Mouse (Mus musculus): Measurements from ENCODE around the gene Notum.
A peak's percentile ranks its signal among the peaks of the same experiment; 100 is the strongest.

Notum gene

DNA sequence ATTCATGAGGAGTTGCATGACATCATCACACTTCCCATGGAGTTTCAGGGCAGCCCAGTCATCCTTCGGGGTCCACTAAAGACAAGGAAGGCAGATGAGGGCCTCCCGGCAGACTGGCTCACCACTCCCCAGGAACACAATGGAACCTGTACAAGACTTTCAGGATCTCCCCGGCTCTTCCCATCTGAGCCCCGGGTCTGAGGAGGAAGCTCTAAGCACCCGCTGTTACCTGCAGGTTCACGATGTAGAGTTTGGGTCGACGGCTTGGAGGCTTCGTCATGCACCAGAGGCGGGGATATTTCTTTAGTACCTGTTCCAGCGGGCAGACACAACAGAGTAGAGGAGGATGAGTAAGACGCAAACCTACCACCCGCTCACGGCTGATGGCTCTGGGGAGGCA lies 40.8 kb downstream of the Notum start:
- DNase-seq (ENCODE audit: extremely low spot score, low read depth, low spot score), result no peak

DNA sequence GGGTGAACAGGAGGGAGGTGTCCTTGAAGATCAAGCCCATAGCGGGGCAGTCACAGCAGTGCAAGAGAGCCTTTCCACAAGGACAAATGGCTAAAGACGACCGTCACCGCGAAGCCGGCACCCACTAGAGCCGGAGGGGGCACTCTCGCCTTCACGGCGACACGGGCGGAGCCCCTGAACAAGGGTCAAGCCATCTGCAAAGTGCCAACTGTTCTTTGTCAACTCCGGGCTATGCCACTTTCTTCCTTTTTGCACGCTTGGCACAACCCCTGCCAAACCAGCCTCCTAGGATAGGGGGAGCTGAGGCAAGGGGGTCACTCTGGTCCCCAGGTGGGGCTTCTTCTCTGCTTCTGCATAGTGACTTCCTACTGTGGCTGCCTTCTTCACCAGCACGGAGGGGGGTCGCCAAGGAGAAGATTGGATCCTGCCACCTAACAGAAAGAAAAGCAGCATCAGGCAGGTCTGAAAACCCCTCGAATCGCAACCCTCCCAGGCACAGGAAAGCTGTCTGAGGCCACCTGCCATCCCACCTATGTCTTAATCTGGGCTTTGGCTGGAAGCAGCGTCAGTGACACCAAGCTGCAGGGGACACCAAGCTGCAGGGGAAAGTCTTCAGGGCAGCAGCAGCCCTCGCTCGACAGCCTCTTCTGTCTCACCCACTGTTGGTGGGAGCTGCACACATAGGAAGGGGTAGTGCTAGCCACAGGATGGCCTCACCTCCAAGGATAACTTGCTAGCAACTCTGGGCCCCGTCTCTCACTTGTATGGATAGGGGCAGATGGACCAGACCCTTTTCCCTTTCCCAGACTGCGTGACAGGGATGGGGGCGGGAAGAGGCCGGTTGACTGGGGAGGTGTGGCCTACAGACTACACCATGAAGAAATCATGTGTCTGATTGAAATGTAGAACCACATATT lies 42.1 kb downstream of the Notum start:
- DNase-seq (ENCODE audit: extremely low spot score, low read depth, low spot score), result no peak

DNA sequence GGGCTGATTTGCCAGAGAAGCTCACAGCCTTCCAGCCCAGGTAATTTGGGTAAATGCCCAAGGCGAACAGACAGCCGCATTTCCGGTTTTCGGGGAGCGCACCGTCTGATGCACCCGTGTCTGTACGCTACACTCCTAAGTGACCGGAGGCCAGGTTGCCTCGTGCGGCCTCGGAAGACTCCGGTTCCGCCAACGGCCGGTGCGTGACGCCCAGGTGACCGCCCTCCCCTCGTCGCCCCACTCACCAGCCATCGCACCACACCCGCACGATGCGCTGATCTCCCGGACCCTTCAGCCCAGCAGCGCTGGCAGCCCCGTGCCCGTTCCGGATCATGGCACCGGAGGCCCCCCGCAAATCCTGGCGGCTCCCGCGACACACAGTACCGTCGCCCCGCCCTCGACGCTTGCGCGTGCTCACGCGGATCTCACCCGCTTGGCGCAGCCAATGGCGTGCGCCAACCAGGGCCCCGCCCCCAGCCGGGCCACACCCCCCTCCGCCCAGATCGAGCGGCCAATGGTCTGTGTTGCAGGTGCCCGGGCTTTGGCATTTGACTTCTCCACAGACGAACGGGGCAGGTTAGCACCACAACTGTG lies 43.4 kb downstream of the Notum start, which contains the start of gene Pcyt2:
Pcyt2 (minus strand) TSS at position 418 of the 594 bp plus-strand sequence.
- DNase-seq (ENCODE audit: extremely low spot score, low read depth, low spot score), result peak; percentile 77

DNA sequence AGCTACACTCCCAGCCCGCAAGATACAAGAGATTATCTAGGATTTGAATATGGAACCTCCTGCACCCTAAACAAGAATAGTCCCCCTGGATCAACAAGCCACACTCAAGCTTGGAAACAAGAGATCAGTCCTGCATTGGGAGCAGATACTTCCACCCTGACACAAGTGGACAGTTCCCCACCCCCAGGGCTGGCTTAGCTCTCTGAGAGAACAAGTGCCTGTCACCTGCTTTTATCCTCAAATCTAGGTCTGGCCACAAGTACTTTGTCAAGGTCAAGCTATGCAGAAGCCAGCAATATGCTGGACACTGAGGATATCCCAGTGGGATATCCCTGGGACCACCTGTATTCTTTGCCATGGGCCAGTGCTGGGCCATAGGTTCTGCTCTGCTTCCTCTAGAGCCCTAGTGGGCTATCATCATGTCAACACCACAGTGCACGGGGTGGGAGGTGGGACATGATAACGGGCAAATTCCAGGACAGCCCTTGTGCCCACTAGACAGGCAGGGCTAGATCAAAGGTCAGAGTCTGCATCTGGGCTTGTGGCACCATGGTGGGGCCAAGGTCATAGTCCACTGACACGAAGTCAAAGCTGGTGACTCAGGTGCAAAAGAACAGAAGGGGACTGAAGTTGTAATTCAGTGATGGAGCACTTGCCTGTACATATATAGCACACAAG lies 44.2 kb downstream of the Notum start:
- no peak for DNase-seq (ENCODE audit: extremely low spot score, low read depth, low spot score)

DNA sequence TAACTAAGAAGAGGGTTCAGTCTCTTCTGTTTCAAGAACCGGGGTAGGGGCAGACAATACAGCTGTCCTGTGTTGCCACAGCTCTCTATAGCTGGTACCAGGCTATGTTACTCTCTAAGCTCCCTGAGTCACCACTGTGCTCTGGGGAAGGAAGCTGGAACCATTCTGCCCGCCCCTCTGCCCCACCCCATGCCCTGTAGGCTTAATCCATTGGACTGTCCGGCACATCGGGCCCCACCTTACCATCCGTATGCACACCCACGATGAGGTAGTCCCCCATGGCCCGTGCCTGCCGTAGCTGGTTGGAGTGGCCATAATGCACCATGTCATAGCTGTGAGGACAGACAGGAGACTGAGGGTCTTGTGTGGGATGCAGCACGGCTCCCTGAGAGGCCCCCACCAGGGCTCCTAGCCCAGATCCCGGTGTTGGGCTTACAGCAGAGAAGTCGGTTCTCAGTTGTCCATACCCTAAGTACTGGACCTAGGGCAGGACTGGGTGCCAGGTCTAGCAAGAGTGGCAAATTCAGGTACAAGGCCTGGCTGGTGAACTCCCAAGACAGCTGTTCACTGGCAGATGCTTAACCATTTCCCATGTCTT lies 45.3 kb downstream of the Notum start:
- no peak for DNase-seq (ENCODE audit: extremely low spot score, low read depth, low spot score)

DNA sequence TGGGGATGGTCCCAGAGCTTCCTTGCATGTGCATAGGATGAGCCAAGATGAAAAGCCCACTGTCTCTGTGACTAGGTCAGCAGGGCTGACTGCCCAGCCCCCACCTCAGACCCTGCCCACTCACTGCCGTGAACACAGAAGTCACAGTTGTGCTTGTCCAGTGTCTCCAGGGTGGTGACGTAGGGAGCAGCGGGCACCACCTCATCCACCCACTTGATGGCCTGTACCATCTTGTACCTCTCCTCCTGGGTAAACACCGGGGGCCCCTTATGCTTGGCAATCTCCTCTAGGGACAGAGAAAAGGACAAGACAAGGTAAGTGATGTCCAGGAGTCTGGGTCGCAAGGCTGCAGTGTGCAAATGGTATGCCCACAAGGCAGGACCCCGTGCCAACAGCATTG lies 45.8 kb downstream of the Notum start:
- DNase-seq (ENCODE audit: extremely low spot score, low read depth, low spot score), result no peak

DNA sequence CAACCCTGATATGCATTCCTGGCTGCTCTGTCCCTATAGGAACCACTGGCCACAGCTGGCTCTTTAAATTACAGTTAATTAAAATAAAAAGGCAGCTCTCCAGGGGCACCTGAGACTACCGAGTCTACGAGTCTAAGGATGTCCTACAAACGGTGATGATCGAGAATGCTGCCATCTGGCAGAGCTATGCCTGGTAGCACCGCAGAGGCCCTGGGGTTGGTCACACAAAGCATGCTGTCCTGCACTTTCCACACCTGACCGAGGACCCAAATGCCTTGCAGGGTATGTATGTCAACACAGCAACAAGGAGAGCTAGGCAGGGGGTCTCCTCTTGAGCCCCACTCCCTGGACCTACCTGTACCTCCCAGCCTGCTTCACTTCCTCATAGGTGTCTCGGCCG lies 47.0 kb downstream of the Notum start:
- DNase-seq (ENCODE audit: extremely low spot score, low read depth, low spot score), result no peak

DNA sequence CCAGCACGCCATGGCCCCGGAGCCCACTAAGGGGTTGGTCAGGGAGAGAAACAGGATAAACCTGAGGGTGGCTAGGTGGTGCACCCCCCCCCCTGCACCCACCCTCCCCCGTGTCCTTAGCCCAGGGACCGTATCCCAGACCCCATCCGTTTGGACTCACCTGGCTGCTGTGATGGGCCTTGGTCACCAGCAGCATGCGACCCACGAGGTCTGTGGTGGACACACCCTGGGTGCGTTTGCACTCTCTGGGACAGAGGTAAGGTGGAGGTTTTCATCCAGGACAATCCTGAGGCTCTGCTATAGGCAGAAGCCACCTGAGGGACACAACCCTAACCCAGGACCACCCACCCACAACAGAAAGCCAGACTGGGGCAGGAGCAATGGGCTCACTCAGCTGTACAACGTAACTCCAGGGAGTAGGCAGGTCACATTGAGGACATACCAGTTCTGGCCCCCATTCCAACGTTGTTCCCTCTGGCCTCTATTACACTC lies 47.4 kb downstream of the Notum start:
- no peak for DNase-seq (ENCODE audit: extremely low spot score, low read depth, low spot score)

DNA sequence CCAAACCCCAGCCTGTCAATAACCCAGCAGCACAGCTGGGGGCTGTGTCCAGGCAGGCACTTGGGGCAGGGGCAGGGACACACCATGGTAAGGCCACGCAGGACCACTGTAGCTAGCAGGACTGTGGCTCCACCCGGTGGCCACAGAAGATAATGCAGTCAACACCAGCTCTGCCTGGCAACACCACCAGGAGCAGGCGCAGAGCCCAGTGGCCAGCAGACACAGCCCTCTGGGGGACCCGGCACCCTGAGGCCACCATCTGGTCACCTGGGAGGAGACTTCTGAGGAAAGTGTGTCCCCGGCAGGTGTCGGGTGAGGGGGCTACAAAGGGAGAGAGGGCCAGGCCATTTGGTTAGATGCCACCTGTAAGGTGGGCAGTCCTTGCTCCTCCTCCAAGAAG lies 48.2 kb downstream of the Notum start:
- no peak for DNase-seq (ENCODE audit: extremely low spot score, low read depth, low spot score)

DNA sequence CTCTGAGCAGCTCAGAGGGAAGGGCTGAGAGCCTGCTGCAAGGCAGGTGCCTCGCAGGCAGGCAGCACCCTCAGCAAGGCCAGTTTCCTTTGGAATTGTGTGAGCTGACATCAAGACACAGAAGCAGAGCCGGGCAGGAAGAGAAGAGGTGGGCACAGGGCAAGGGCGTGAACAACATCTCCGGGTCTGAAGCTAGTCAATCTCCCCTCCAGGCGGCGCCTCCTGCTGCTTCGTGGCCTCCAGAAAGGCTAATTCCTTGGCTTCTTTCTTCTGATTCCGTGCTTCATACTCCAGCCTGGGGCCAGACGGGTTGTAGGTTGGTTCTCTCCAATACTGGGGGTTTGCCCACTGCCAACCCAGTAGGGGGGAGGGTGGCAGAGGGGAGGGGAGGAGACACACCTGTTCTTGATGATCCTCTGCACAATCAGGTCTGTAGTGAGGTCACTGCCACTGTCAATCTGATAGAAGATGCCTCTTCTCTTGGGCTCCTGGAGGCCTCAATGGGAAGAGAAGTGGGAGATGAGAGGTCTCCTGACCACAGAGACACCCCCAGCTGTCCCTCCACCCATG lies 50.4 kb downstream of the Notum start:
- DNase-seq (ENCODE audit: extremely low spot score, low read depth, low spot score), result no peak

DNA sequence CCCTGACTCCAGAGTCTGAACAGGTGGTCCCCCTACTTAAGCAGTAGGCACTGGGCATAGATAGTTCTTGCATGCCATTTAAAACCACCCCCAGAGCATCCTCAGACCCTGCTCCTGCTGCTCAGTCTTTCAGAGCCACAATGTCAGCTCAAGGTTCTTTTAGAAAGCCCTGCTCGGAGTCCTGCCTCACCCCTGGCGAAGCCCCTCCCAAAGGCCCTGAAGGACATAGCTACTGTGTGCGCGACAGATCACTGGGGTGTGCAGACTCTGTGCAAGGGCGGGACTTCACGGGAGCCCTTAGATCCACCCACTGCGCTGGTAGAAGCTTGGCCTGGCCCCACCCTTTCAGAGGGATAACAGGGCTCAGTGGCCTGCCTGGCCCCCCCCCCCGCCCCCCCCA lies 51.7 kb downstream of the Notum start:
- no peak for DNase-seq (ENCODE audit: extremely low spot score, low read depth, low spot score)

DNA sequence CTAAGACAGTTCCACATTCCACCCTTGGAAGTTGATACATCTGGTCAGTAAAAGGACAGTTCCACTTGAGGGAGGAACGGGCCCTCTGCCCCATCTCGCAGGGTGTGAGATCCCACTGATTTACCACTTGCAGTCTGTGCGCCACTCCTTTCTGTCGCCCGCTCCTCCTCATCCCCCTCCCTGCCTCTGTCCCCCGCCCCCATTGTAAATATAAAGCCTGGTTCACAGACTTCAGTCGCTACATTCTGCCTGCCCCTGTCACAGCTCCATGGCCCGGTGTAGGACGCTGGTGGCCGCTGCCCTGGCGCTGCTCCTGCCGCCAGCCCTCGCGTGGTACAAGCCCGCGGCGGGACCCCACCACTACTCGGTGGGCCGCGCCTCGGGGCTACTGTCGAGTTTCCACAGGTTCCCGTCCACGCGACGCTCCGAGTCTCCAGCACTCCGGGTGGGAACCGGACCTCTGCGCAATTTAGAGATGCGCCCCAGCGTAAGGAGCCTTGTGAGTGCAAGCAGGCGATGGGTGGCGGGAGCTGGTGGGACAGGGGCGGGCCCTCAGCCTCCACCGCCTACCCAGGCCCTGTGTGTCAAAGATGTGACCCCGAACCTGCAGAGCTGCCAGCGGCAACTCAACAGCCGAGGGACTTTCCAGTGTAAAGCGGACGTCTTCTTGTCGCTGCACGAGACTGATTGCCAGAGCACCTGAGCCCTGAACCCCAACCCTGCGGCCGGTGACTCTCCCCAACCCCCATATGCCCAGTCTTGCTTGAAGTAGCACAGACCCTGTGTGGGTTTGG lies 52.5 kb downstream of the Notum start, which contains the start of gene Npb:
Npb (plus strand) TSS at position 237 of the 794 bp plus-strand sequence.
- no peak for DNase-seq (ENCODE audit: extremely low spot score, low read depth, low spot score)

DNA sequence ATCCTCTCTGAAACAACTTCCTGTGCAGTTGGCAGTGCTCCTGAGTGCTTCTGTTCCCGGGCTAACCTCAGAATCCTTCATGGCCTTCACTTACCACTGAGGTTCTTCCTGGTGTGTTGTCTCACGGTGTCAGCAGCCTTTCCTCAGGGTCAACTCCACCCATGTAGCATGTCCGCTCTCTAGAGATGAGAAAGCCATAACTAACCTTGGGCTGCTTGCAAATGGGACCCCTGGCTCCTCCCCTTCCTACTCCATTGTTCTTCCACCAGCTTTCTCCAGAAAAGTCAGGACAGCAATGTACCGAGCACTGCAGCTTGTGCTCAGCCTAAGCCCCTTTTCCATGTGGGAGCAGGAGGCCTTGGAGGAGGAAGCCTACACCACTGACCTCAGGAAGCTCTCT lies 54.2 kb downstream of the Notum start:
- DNase-seq (ENCODE audit: extremely low spot score, low read depth, low spot score), result no peak

DNA sequence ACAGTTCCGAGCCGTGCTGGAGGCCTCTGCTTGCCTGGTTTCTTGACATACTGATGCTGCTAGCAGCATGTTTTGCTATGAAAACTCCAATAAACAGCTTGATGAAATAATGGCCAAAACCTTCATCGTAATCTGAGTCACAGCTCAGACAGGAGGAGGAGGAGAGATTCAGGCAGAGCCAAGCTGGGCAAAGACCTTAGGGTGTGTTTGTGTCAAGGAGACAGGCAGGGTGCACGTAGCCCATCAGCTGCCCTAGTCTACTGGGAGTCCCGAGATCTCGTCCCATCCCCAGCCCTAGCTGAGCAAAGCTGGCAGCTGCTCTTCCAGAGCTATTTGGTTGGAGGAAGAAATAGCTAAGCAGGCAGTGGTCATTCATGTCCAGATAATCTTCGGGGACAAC lies 55.3 kb downstream of the Notum start:
- DNase-seq (ENCODE audit: extremely low spot score, low read depth, low spot score), result no peak

Measured in hindlimb bud, embryonic 11.5 days (tissue).